Mouse (Mus musculus): ENCODE measurements around the gene Shoc2.

DNA sequence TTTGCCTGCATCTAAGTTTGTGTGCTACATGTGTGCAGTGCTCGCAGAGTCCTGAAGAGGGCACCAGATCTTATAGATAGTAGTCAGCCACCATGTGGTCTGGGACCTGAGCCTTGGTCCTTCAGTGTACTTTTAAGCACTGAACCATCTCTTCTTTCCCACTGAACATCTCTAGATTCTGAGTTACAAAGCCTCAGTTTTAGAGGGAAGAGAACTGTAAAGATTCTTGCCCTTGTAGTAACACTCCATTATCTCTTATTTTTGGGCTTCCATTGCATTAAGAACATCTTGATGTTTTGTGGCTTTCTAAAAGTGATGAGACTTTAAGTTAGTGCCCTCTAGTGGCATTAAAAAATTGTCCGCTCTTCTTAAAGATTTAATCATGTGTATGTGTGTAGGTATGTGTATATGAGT is 18.8 kb upstream of the Shoc2 start:
- TF ChIP-seq POLR2A (IDR thresholded peaks at IDR 0.05; ENCODE audit: insufficient read depth, low read depth, low read length) (no peak), CTCF (IDR thresholded peaks at IDR 0.05) (peak; percentile 66)
